Mouse (Mus musculus) gastrocnemius, postnatal 36 days (tissue): Measurements from ENCODE around the gene Plxnd1. TPM values are rescaled to one million over a fixed set of nuclear protein-coding genes. Genes with fewer than 3 reads are reported as not detected.

Source experiments
- DNase-seq, 2 experiments: peaks; one replicate each; pipeline ENCODE4 v3.0.0; 2022
- intact Hi-C: fragments of 180-260 bp; cut with DNase I; formaldehyde crosslinking; loops from one replicate; pipeline ENCODE4 v1.15.1; 2025
- total RNA-seq, 2 experiments: library from RNA; stranded (reverse); gene quantifications; 2 replicates each; pipeline ENCODE4 v1.2.3; 2021

The Plxnd1 gene
- total RNA-seq, 2 experiments from 2014 or later = 19.0 to 21.8 TPM

DNA sequence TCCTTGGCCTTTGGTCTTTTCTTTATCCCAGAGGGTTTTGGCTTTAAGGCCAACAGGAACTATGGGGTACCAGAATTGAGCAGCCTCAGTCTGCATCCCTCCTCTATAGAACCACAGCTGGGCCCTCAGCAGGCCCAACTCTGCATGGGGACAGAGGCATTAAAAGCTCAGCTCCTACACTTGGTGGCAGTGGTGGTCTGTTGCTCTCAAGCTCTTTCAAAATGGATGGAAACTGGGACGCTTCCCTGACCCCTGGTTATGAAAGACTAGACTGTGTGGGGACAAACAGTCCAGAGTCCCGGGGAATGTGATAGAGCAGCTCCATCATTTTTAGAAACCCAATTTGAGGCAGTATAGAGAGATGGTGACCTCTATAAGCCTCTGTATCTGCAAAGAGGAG is 56.8 kb downstream of the Plxnd1 start:
- DNase-seq = no peak
- intact Hi-C loops = no loop called here

DNA sequence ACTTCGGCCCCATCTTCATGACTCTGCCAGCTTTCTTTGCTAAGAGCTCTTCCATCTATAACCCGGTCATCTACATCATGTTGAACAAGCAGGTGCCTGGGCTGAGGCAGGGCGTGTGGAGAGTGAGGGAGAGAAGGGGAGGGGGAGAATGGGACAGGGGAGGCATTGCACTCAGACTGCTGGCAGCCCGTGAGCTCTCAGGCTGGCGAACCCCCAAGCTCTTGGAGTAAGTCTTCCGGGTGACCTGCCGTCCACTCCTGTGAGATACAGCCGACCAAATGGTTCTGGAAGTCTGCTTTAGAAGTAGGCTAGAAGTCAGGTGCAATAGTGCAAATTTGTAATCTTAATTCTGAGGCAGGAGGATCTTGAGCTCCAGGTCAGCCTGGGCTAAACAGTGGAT is 59.3 kb downstream of the Plxnd1 start:
- intact Hi-C loops = no loop called here
- DNase-seq = no peak

DNA sequence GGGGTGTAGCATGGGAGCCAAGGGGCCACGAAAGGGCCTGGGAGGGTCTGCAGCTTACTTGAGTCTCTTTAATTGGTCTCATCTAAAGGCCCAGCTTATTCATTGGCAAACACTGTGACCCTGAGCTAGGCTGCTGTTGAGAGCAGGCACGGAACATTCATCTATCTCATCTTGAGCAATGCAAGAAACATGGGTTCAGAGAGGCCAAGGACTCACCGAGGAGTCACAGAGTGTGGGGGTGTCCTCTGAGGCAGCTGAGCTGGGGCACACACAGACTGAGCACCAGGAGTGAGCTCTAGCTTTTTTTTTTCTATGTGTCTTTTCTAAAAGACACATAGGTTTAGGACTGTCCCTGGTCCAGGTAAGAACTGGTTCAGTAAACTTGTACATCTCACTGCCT is 62.4 kb downstream of the Plxnd1 start:
- intact Hi-C loops = no loop called here
- no peak for DNase-seq

DNA sequence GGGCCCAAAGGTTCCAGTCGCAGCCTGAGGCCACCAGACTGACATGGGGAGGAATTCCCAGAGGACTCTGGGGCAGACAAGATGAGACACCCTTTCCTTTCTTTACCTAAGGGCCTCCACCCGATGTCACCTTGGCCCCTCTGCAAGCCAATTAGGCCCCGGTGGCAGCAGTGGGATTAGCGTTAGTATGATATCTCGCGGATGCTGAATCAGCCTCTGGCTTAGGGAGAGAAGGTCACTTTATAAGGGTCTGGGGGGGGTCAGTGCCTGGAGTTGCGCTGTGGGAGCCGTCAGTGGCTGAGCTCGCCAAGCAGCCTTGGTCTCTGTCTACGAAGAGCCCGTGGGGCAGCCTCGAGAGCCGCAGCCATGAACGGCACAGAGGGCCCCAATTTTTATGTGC is 63.2 kb downstream of the Plxnd1 start, which contains the start of gene Rho:
TSS of gene Rho (plus strand) at position 110 of the 400 bp plus-strand sequence.
- no peak for DNase-seq
- intact Hi-C loops = no loop called here

DNA sequence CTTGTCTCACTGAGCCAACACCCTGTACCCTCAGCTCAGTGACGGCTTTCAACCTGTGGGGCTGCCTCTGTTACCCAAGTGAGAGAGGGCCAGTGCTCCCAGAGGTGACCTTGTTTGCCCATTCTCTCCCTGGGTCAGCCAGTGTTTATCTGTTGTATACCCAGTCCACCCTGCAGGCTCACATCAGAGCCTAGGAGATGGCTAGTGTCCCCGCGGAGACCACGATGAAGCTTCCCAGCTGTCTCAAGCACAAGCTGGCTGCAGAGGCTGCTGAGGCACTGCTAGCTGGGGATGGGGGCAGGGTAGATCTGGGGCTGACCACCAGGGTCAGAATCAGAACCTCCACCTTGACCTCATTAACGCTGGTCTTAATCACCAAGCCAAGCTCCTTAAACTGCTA is 64.8 kb downstream of the Plxnd1 start:
- intact Hi-C loops = no loop called here
- DNase-seq = no peak

DNA sequence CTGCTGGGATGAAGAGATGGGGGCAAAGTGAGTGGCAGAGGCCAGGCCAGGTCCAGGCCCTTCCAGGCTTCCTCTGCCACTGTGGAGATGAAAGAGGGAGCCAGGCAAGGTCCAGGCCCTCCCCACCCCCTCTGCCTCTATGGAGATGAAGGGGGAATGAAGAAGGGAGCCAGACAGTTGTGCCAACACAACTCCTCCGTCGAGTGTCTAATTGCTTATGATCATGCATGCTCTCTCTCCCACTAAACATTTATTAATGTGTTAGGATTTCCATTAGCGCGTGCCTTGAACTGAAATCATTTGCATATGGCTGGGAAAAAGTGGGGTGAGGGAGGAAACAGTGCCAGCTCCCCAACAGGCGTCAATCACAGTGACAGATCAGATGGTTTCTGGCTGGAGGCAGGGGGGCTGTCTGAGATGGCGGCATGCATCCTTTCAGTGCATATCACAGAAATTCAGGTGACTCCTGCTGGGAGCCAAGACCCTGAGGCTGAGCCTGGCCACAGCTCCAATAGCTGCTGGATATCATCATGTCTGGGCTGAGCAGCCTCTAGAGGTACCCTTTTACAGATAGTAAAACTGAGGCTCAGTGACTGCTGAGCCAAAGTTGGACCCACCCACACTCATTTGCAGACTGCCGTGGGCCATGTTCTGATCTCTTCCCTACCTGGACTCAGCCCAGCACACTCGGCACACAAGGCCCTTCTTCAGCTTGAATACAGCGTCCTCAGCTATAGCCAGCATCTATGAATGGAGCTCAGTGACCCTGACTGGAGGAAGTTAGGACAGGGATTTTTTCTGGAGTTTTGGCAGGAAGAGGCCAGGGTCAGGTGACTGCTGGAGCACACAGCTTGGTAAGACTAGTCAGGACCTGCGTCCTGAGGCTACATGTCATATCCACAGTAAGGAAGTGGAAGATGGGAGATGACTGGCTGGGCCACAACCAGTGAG is 67.2 kb downstream of the Plxnd1 start:
- no peak for DNase-seq
- intact Hi-C loops = no loop called here

DNA sequence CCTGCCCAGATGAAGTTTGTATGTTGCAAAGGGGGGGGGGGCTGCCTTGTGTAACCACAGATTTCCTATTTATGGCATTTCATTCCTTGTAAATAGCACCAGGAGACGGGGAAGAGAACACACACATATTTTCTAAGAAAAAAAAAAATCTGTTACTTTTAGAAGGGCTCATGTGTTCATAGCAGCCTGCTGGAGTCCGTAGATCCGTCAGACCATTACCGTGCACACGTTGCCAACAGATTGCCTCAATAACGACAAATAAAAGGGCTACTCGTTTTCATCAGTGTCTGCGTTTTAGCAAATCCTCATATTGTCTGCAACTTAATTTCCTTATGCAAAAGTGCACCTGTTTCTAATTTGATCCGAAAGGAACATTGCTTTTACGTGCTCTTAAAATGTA is 68.4 kb downstream of the Plxnd1 start:
- DNase-seq = no peak
- intact Hi-C loops = no loop called here

DNA sequence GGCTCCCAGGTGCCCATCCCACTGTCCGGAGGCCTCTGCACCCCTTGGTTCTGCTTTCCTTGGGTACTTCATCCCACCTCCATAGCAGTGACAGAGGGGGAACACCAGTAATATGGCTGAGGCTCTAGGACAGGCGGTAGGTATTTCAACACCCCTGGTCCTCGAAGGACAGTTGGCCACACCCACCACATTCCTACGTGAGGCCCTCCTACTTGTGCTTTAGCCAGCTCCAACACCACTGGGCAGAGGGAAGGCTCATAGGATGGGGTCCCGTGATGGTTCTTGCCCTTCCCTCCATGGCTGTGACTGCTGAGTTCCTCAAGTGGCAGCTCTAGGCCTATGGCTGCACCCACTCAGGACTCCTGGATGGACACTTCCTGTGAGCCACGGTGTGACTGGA is 70.0 kb downstream of the Plxnd1 start:
- DNase-seq = no peak
- intact Hi-C loops = no loop called here

DNA sequence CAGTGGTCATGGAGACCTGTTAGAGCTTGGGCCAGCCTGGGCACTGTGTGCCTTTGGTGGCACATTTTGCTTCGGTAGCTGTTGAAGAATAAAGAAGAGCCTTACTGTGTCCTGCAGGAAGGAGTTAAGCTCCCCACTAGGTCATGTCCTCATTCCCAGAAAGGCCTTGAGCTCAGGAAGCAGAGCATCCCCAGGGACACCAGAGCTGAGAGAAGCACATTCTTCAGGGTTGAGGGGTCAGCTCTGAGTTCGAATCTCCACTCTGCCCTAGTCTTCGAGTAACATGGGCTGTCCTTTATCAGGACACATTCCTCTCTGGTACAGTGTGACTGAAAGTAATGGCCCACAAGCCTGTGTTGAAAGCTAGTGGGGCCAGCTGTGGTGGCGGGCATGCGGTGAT is 74.9 kb downstream of the Plxnd1 start:
- DNase-seq = no peak
- intact Hi-C loops = no loop called here

DNA sequence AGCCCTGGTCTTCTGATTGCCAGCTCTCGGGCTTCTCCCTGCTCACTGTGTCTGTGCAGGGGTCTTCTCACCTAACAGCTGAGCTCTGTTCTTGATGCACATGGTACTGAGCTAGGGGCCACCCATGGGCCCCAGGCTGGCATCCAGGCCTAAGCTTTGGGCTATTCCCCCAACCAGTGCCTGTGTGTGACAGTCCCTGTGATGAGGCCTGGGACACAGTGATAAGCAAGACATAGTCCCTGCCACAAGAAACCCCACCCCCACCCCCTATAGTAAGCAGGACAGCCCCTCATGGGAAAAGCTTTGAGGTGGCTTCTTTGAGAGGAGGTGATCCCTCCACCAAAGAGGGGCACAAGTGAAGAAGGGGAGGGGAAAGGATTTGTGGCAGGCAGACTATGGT is 76.2 kb downstream of the Plxnd1 start:
- no peak for DNase-seq
- intact Hi-C loops = no loop called here

DNA sequence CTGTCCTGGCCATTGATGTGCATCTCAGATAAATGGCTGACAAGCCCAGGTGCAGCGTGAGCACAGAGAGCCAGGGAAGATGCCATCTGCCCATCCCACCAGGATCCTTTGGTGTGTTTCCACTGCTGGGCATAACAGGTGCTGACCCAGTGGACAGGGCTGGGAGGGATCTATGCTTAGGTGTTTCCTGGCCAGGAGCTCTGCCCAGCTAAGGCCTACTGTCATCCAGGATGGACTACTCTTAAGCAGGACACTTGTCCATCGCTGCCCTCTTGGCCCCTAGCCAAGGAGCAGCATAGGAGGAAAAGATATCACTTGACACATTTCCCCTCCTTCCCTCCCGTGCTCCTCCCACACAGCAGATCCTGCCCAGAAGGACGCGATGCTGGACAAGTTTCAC is 78.2 kb downstream of the Plxnd1 start:
- intact Hi-C loops = no loop called here
- no peak for DNase-seq

DNA sequence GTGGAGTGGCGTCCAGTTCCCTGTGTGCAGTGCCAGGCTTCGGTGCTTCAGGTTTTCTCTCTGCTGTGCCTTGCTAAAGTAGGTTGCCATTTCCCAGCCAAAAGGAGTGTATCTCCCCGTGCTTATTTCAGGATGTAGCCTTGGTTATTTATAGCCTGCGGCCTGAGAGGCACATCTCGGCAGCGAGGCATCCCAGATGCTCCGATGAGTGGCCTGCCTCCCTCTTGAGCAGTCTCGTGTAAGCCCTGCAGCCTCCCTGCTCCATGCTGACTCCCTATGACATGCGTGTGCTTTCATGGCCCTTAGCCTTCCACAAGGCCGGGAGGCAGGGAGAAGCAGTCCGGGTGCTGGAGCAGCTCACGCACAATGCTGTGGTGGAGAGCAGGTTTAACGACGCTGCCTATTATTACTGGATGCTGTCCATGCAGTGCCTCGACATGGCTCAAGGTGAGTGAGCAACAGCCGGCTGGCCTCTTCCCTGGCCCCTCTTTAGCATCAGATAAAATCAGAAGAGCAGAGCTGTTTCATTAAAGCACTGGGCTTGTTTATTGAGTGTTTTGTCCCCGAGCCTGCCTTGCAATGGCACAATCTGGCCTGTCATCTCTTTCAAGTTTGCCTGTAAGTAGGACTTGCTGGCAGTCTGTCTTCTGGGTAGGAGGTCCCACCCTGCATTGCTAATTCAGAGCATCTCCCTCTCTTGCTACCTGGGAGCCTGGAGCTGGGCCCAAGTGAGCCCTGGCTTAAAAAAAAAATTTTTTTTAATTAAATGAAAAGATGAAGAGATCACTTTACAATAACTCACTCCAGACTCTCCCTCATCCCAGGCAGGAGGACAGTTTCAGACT is 79.0 kb downstream of the Plxnd1 start:
- DNase-seq = no peak
- intact Hi-C loops = no loop called here

DNA sequence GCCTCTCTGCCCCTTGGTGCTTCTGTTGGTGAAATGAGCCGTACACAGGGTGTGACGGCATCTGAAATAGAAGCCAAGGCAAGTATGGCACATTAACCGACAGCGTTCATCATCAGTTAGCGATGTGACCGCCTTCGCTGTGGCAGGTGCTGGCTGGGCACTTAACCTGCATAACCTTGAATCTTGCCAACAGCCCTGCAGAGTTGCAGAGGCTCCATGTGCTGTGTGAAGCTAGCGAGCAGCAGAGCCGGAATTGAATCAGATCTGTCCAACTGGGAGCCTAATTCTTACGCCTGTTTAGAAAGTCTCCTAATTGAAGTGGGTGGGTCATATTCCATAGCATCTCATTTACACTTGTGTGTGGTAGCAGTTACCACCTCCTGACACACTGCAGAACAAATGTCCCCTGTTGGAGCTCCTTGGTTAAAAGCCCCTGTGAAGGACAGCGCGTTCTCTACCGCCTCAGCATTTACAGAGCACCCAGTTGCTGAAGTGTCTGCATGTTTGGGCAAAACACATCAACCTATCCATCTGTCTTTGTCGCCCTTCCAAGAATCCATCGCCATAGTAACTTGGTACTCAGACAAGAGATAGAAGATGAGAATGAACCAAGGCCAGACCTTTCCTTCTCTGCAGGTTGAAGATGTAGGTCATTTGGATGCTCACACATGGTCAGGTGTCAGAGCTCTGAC is 80.1 kb downstream of the Plxnd1 start:
- DNase-seq = no peak
- intact Hi-C loops = loop anchor here (5.0 kb wide), 1 partner anchor 38 kb away; no protein-coding TSS in a partner anchor

DNA sequence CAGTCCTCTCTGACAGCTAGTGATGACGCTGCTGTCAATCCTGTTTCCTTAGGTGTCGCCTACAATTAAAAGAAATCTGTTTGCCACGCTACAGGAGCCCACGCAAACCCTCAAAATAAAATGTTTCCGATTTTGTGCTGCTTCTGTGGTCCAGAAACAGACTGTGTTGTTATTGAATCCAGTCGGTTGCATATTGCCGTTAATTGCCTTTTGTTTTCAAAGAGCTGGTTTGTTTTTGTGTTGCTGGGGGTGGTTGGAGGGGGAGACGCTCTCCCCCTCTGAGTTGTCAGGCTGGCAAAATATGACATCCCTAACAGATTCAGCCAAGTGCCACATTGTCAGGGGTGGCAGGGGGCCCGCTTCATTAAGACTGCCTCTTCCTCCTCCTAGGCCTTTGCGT is 81.3 kb downstream of the Plxnd1 start:
- DNase-seq = no peak
- intact Hi-C loops = loop anchor here (5.0 kb wide), 1 partner anchor 39 kb away; no protein-coding TSS in a partner anchor

DNA sequence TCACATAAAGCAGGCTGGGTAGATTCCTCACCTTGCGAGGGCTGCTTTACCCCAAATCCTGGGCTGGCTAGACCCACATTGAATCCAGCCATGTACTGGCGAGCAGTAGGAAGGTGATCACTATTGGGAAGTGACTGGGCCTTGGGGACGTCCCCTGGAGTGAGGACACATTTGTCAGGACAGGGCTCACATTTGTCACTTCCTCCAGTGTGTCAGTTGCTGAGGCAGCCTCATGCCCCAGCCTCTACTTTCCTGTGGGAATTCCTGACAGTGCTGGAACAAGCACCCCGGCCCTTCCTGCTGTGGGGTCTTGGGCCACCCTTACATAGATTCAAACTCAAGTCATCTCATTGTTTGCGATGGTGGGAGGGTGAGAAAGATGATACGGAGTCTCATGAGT is 83.0 kb downstream of the Plxnd1 start:
- intact Hi-C loops = loop anchor here (5.0 kb wide), 1 partner anchor 41 kb away; no protein-coding TSS in a partner anchor

DNA sequence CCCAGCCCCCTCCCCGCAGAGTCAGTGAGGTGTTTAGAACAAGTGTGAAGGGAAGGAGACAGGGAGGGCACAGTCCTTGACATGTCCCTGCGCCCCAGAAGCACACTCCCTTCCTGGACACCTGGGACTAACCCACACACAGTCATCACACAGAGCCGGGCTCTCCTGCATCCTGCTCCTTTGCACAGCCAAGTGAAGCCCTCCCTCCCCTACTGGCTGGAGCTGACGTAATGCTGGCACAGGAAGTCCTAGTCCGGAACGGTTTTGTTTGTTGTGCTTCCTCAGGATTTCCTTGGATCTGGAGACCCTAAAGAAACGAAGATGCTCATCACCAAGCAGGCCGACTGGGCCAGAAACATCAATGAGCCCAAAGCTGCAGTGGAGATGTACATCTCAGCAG is 84.9 kb downstream of the Plxnd1 start:
- intact Hi-C loops = loop anchor here (5.0 kb wide), 1 partner anchor 42 kb away; no protein-coding TSS in a partner anchor
- DNase-seq = peak in 1 of 2 experiments; percentile 36

More for the DNA sequence above, 83.0 kb downstream of the Plxnd1 start:
- DNase-seq = no peak

DNA sequence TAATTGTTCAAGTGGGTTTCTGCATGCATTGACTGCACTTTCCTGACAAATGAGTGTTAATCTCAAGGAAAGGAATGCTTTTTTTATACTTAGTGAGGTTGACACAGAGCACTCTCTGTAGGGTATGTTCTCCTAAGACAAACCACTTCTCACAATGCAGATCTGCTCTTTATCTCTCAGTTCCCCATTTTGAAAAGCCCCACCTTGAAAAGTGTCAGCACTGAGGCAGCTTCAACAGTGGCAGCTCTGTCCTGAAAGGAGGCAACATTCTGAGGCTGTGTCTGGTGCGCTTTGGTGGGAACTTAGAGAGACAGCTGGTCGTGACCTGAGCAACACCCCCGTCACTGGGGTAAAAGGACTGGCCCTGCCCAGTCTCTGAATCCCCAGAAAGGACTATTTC is 85.8 kb downstream of the Plxnd1 start:
- intact Hi-C loops = no loop called here
- DNase-seq = no peak

DNA sequence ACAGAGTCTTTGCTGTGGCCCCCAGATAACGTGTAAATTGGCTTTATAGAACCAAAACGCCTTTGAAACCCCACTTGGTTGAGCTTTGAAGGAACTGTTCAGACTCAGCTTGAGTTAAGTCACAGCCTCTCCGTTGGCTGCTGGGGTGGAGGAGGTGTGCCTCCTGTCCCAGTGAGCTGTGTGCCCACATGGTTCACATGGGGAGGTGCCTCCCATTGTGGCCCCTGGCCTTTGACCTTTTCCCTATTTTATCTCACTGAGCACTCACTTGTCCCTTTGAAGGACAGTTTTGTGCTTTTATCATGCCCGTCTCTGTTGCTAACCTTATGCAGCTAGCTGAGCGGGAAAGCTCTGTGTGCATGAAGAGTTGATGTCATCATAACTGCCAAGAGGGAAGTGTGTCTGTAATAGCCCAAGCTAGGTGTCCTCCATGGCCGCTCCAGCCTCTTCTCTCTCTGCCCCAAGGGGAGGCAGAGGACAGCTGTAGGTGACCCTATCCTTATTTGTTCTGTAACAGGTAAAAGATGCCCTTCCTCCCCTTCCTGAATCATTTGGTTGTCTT is 86.3 kb downstream of the Plxnd1 start:
- DNase-seq = no peak
- intact Hi-C loops = no loop called here

DNA sequence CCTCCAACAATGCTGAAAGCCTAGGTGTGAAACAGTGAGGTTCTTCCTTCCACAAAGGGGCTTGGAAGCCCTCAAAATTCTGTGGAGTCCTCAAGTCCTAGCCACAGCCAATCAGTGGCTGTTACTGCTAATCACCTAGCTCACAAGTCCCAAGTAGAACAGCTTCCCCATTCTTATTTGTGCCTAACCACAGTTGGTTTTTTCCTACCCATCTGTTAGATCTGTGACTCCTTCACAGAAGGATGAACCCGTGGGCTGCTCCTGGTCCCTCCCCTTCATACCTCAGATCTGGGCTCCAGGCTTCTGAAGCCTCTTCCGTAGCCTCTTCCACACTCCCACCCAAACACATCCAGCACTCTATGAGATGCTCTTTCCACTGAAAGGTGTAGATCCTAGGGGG is 87.9 kb downstream of the Plxnd1 start:
- intact Hi-C loops = no loop called here
- DNase-seq = no peak

DNA sequence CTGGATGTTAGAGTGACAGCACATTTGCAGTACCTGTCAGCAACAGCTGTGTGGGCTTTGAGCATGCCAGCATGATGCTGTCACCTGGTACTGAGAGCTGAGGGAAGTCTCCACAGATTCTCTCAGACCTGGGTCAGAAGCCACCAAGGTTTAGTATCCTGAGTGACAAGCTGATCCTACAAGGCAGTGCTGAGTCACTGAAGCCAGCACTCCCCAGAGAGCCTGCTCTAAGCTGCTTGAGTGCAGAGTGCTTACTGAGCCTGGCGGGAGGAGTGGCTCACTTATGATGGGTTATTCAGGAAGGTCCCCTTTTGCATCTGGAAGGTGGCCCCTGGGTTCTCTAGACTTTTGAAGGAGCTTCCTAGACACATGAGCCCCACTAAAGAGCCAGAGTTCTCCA is 88.3 kb downstream of the Plxnd1 start:
- no peak for DNase-seq
- intact Hi-C loops = no loop called here
